Mouse (Mus musculus): ENCODE measurements around the gene Cers6.

GRCm38 (mm10) chr2:68873086-68873485 lies 11.8 kb downstream of the Cers6 start:
- TF ChIP-seq CTCF (IDR thresholded peaks at IDR 0.05; ENCODE audit: insufficient read depth, low read depth, low read length) (no peak), POLR2A (IDR thresholded peaks at IDR 0.05; ENCODE audit: insufficient read depth, low read depth, low read length) (no peak)

All from olfactory bulb, adult 2 months (tissue).